Mouse (Mus musculus) brown adipose tissue, adult 24 weeks (tissue): Measurements from ENCODE around the gene Pdgfb. TPM values are rescaled to one million over a fixed set of nuclear protein-coding genes. Genes with fewer than 3 reads are reported as not detected.

ENCODE experiments used
- H3K27ac ChIP-seq: fragments of 200-500 bp; replicated peaks from 2 replicates; pipeline ENCODE4 v1.5.1; 2012; ENCODE audit warnings: low read depth, mild to moderate bottlenecking, low read length
- H3K4me1 ChIP-seq: fragments of 200-500 bp; 2 replicates; pipeline ENCODE4 v1.6.1; 2012; ENCODE audit warnings: low read length, mixed read lengths; ENCODE audit not compliant: control insufficient read depth, insufficient read depth, insufficient read length
- H3K4me3 ChIP-seq: fragments of 200-500 bp; 2 replicates; pipeline ENCODE4 v1.5.1; 2012; ENCODE audit warnings: low read depth, mild to moderate bottlenecking, low read length, moderate library complexity; ENCODE audit not compliant: insufficient read depth
- polyA plus RNA-seq: library from polyadenylated mRNA; stranded (reverse); fragments of >200 nt; gene quantifications from 2 replicates; pipeline ENCODE4 v1.2.4, GENCODE M21; 2012; ENCODE audit not compliant: missing spikeins, insufficient read depth, insufficient read length

Pdgfb gene
- polyA plus RNA-seq, 1 experiment = 9.8 TPM

GRCm38 (mm10) chr15:80045749-80046148 lies 31.0 kb upstream of the Pdgfb start:
- Histone ChIP-seq H3K4me1 (peaks cover 18% of the 10 kb centered on the region; the same call in 1 of the 2 replicates), H3K27ac (no peak overlapping the region), H3K4me3 (no peak overlapping the region)

GRCm38 (mm10) chr15:80044249-80044648 lies 29.5 kb upstream of the Pdgfb start:
- Histone ChIP-seq H3K27ac (no peak overlapping the region), H3K4me1 (peaks cover 14% of the 10 kb centered on the region; the same call in 1 of the 2 replicates), H3K4me3 (no peak overlapping the region)

- Histone ChIP-seq H3K4me3 (no peak overlapping the region), H3K4me1 (peaks cover 13% of the 10 kb centered on the region; the same call in 1 of the 2 replicates), H3K27ac (peak overlapping the region; percentile 55)
Observed at GRCm38 (mm10) chr15:80042152-80042551, 27.4 kb upstream of the Pdgfb start.

GRCm38 (mm10) chr15:80038110-80038391 lies 23.3 kb upstream of the Pdgfb start:
- H3K27ac ChIP-seq = peak overlapping the region; percentile 11; the same call in 1 of the 2 replicates
- no peak overlapping the region for H3K4me3 ChIP-seq
- peaks cover 8% of the 10 kb centered on the region; the same call in 1 of the 2 replicates for H3K4me1 ChIP-seq

- H3K4me1 ChIP-seq = peaks cover 8% of the 10 kb centered on the region; the same call in 1 of the 2 replicates
- H3K27ac ChIP-seq = peak overlapping the region; percentile 65
- H3K4me3 ChIP-seq = no peak overlapping the region
Observed at GRCm38 (mm10) chr15:80037255-80038109, 22.7 kb upstream of the Pdgfb start.

GRCm38 (mm10) chr15:80035341-80035885 lies 20.6 kb upstream of the Pdgfb start:
- Histone ChIP-seq H3K4me1 (peaks cover 6% of the 10 kb centered on the region; the same call in 1 of the 2 replicates), H3K27ac (peak overlapping the region; percentile 20; the same call in 1 of the 2 replicates), H3K4me3 (no peak overlapping the region)

GRCm38 (mm10) chr15:80034913-80035312 lies 20.1 kb upstream of the Pdgfb start:
- Histone ChIP-seq H3K4me3 (no peak overlapping the region), H3K4me1 (peaks cover 6% of the 10 kb centered on the region; the same call in 1 of the 2 replicates), H3K27ac (peak overlapping the region; percentile 20; the same call in 1 of the 2 replicates)

GRCm38 (mm10) chr15:80034366-80034765 lies 19.6 kb upstream of the Pdgfb start:
- peaks cover 6% of the 10 kb centered on the region; the same call in 1 of the 2 replicates for H3K4me1 ChIP-seq
- peak overlapping the region; percentile 15; the same call in 1 of the 2 replicates for H3K27ac ChIP-seq
- no peak overlapping the region for H3K4me3 ChIP-seq

- H3K27ac ChIP-seq = peak overlapping the region; percentile 50
- H3K4me3 ChIP-seq = no peak overlapping the region
- peaks cover 11% of the 10 kb centered on the region for H3K4me1 ChIP-seq
Observed at GRCm38 (mm10) chr15:80031133-80031532, 16.4 kb upstream of the Pdgfb start.

- peak overlapping the region; percentile 50; the same call in 1 of the 2 replicates for H3K27ac ChIP-seq
- H3K4me1 ChIP-seq = peaks cover 18% of the 10 kb centered on the region
- H3K4me3 ChIP-seq = no peak overlapping the region
Observed at GRCm38 (mm10) chr15:80030399-80030798, 15.6 kb upstream of the Pdgfb start.

- Histone ChIP-seq H3K27ac (peak overlapping the region; percentile 17), H3K4me1 (peaks cover 28% of the 10 kb centered on the region), H3K4me3 (no peak overlapping the region)
Observed at GRCm38 (mm10) chr15:80028862-80029261, 14.1 kb upstream of the Pdgfb start.

- no peak overlapping the region for H3K4me3 ChIP-seq
- no peak overlapping the region for H3K27ac ChIP-seq
- H3K4me1 ChIP-seq = peaks cover 28% of the 10 kb centered on the region
Observed at GRCm38 (mm10) chr15:80026689-80027353, 12.0 kb upstream of the Pdgfb start.

GRCm38 (mm10) chr15:80026061-80026460 lies 11.3 kb upstream of the Pdgfb start:
- H3K27ac ChIP-seq = peak overlapping the region; percentile 92
- no peak overlapping the region for H3K4me3 ChIP-seq
- H3K4me1 ChIP-seq = peaks cover 28% of the 10 kb centered on the region

- Histone ChIP-seq H3K4me3 (no peak overlapping the region), H3K4me1 (peaks cover 28% of the 10 kb centered on the region), H3K27ac (peak overlapping the region; percentile 92)
Observed at GRCm38 (mm10) chr15:80025615-80026014, 10.8 kb upstream of the Pdgfb start.
